Mouse (Mus musculus) midbrain, embryonic 15.5 days (tissue): Measurements from ENCODE around the gene Prcd. TPM values are rescaled to one million over a fixed set of nuclear protein-coding genes. Genes with fewer than 3 reads are reported as not detected.

Source experiments
- polyA plus RNA-seq: library from polyadenylated mRNA; unstranded; fragments of >200 nt; fragmentation: Nextera tagmentation; extraction: Ambion mirVana; gene quantifications from 2 replicates; pipeline ENCODE4 v1.2.1, GENCODE M21; 2015

The Prcd gene
- polyA plus RNA-seq, 1 experiment from 2014 or later, result 3.0 TPM

Other genes starting within 250 kb of the Prcd start
- 66.1 and 68.0 TPM in 2 replicates for gene Rnf157, start 240.5 kb upstream of the Prcd start, polyA plus RNA-seq
- 40.9 and 44.2 TPM in 2 replicates for gene Ubald2, start 219.4 kb upstream of the Prcd start, polyA plus RNA-seq
- gene Qrich2, start 187.3 kb upstream of the Prcd start, polyA plus RNA-seq, result not detected in 2 replicates
- gene Prpsap1, start 159.3 kb upstream of the Prcd start, polyA plus RNA-seq, result 199 and 200 TPM in 2 replicates
- gene Sphk1, start 122.6 kb upstream of the Prcd start, polyA plus RNA-seq, result 5.3 and 7.3 TPM in 2 replicates
- 31.4 and 36.6 TPM in 2 replicates for gene Ube2o, start 72.1 kb upstream of the Prcd start, polyA plus RNA-seq
- 0.33 and 0.45 TPM in 2 replicates for gene Aanat, start 67.1 kb upstream of the Prcd start, polyA plus RNA-seq
- gene Rhbdf2, start 26.5 kb upstream of the Prcd start, polyA plus RNA-seq, result 0.83 TPM in 2 replicates
- gene Cygb, start 779 bp downstream of the Prcd start, polyA plus RNA-seq, result 23.3 and 24.4 TPM in 2 replicates
- not detected in 2 replicates for gene St6galnac1, start 122.0 kb downstream of the Prcd start, polyA plus RNA-seq
- gene Mxra7, start 174.5 kb downstream of the Prcd start, polyA plus RNA-seq, result 25.1 and 26.9 TPM in 2 replicates
- gene Mettl23, start 189.7 kb downstream of the Prcd start, polyA plus RNA-seq, result 63.9 and 64.6 TPM in 2 replicates
- 73.8 and 75.1 TPM in 2 replicates for gene Jmjd6, start 189.9 kb downstream of the Prcd start, polyA plus RNA-seq
- 51.5 and 51.8 TPM in 2 replicates for gene Mfsd11, start 198.9 kb downstream of the Prcd start, polyA plus RNA-seq
- 535 and 551 TPM in 2 replicates for gene Srsf2, start 199.6 kb downstream of the Prcd start, polyA plus RNA-seq